Mouse (Mus musculus) heart, postnatal 0 days (tissue): Measurements from ENCODE around the gene Syne4. TPM values are rescaled to one million over a fixed set of nuclear protein-coding genes. Genes with fewer than 3 reads are reported as not detected.

ENCODE experiments used
- ATAC-seq: fragments of 200-750 bp; cut with Nextera tagmentation; 2 replicates; pipeline ENCODE4 v1.8.0; 2017; ENCODE audit warnings: low read depth, moderate number of reproducible peaks, moderate library complexity; ENCODE audit not compliant: insufficient read depth
- DNase-seq: peaks from one replicate; pipeline ENCODE4 v3.0.0-alpha.2; 2016; ENCODE audit warnings: low spot score
- H3K27ac ChIP-seq: fragments of 300-500 bp; sonication (generic); 2 replicates; pipeline ENCODE4 v1.5.1; 2014; ENCODE audit warnings: low read depth, mild to moderate bottlenecking
- H3K27me3 ChIP-seq: fragments of 300-500 bp; sonication (generic); 2 replicates; pipeline ENCODE4 v1.6.1; 2014; ENCODE audit warnings: low read length, mixed read lengths; ENCODE audit not compliant: control insufficient read depth, insufficient read depth
- H3K36me3 ChIP-seq: fragments of 300-500 bp; sonication (generic); replicated peaks from 2 replicates; pipeline ENCODE4 v1.6.1; 2014; ENCODE audit warnings: low read length, mixed read lengths; ENCODE audit not compliant: control insufficient read depth, insufficient read depth
- H3K4me1 ChIP-seq: fragments of 300-500 bp; sonication (generic); 2 replicates; pipeline ENCODE4 v1.6.1; 2014; ENCODE audit warnings: antibody characterized with exemption; ENCODE audit not compliant: control insufficient read depth, insufficient read depth
- H3K4me2 ChIP-seq: fragments of 300-500 bp; sonication (generic); 2 replicates; pipeline ENCODE4 v1.6.1; 2014; ENCODE audit warnings: low read depth, mild to moderate bottlenecking, low read length, moderate library complexity
- H3K4me3 ChIP-seq: fragments of 300-500 bp; sonication (generic); 2 replicates; pipeline ENCODE4 v1.5.1; 2014; ENCODE audit warnings: low read depth, low read length
- H3K9ac ChIP-seq: fragments of 300-500 bp; sonication (generic); replicated peaks from 2 replicates; pipeline ENCODE4 v1.6.1; 2014; ENCODE audit warnings: low read depth, low read length, mixed read lengths
- H3K9me3 ChIP-seq: fragments of 300-500 bp; sonication (generic); replicated peaks from 2 replicates; pipeline ENCODE4 v1.6.1; 2016; ENCODE audit warnings: low read length; ENCODE audit not compliant: control insufficient read depth
- CTCF ChIP-seq: IDR thresholded peaks from 2 replicates; pipeline ENCODE4 v1.5.1; 2016; ENCODE audit warnings: antibody characterized with exemption, control low read depth, low read depth
- EP300 ChIP-seq: IDR thresholded peaks from 2 replicates; pipeline ENCODE4 v1.6.1; 2016; ENCODE audit warnings: antibody characterized with exemption, low read depth
- WGBS: fragments of 180-500 bp; shearing (Covaris S2); extraction: QIAGEN DNeasy Blood & Tissue Kit; methylation state at CpG from one replicate; pipeline ENCODE4 v1.1.7; 2014; 5-methylcytosine and 5-hydroxymethylcytosine counted together
- polyA plus RNA-seq: library from polyadenylated mRNA; unstranded; fragments of >200 nt; fragmentation: Nextera tagmentation; extraction: Ambion mirVana; gene quantifications from 2 replicates; pipeline ENCODE4 v1.2.1, GENCODE M21; 2015
- total RNA-seq: library from RNA; depleted of rRNA; stranded (reverse); fragments of >200 nt; gene quantifications from 2 replicates; pipeline ENCODE4 v1.2.3, GENCODE M21; 2014; ENCODE audit warnings: low replicate concordance

Gene Syne4
- total and polyA plus RNA-seq, 2 experiments from 2014 or later = 0.34 to 1.6 TPM

DNA sequence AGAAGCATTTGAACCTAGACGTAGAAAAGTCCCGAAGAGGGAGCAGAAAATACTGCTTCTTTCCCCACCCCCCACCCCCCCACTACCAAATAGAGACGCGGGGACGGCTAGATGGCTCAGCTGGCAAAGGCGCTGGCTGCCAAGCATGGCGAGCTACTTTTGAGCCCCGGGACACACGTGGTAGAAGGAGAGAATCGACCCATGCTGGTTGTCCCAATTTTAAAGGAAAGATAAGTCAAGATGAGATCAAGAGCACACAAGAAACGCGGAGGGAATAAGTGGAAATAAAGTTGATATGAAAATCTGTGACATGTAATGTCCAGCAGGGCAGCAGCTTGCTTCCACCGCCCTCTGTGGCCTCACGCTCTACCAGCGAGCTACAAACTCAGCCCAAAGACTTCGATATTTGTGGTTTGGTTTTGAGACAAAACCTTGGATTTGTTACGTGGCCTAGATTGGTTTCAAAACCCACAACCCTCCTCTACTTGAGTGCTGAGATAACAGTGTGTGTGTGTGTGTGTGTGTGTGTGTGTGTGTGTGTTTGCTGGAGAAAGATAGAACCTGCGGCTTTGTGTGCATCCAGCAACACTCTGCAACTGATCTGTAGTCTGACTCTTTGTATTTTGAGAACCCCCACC lies 18.1 kb downstream of the Syne4 start:
- Histone ChIP-seq H3K4me2 (peak overlapping the region; percentile 34; the same call in 1 of the 2 replicates), H3K9me3 (no peaks in the 10 kb centered on the region), H3K36me3 (no peaks in the 10 kb centered on the region), H3K27ac (peak overlapping the region; percentile 11; the same call in 1 of the 2 replicates), H3K4me3 (no peak overlapping the region), H3K27me3 (peaks cover 10% of the 10 kb centered on the region), H3K4me1 (peaks cover 26% of the 10 kb centered on the region), H3K9ac (no peak overlapping the region)
- no peak for TF ChIP-seq EP300
- no peak for TF ChIP-seq CTCF
- 51% methylated on average over 18 of the region's 18 CpGs for WGBS
- no peak for DNase-seq
- no peak for ATAC-seq

DNA sequence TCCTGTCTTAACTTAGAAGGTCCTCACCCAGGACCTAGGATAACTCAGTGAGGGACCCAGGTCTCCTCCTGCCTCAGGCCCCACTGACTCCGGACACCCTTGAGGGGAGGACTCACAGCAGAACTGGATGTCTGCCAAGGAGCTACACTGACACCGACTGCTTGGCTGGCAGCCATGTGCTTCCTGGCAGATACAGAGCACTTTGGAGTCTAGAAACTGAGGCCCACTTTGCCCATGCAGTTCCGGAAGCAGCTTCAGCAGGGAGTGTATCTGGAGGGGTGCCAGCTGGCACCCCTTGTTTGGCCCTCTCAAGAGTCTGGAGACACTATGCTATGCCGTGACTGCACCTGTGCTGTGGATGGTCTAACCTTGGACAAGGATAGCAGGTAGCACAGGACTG lies 18.8 kb downstream of the Syne4 start:
- H3K36me3 ChIP-seq = no peaks in the 10 kb centered on the region
- peak; percentile 79 for DNase-seq
- 7% methylated on average over 4 of the region's 4 CpGs for WGBS
- H3K9ac ChIP-seq = no peak overlapping the region
- no peak overlapping the region for H3K4me3 ChIP-seq
- H3K4me1 ChIP-seq = peaks cover 26% of the 10 kb centered on the region
- peaks cover 10% of the 10 kb centered on the region for H3K27me3 ChIP-seq
- H3K27ac ChIP-seq = peak overlapping the region; percentile 16; the same call in 1 of the 2 replicates
- ATAC-seq = peak; percentile 50
- no peak overlapping the region; the same call in 1 of the 2 replicates for H3K4me2 ChIP-seq
- H3K9me3 ChIP-seq = no peaks in the 10 kb centered on the region
- TF ChIP-seq EP300 = no peak
- no peak for TF ChIP-seq CTCF

DNA sequence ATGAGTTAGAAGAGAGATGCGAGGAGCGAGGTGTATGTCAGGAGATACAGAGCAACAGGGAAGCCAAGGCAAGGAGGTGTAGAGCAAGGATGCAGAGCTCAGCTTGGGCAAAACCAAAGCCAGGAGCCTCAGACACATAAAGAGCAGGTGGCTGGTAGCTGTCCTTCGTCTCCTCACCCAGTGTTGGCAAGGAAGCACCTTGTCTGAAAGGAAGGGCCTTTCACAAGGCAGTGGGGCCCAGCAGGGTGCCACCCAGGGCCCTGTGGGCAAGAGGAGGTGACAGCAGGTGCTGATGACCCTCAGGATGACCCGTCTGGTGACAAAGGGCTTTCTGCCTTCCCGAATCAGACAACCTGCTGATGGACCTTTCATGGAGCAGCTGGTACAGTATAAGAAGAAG lies 20.0 kb downstream of the Syne4 start:
- TF ChIP-seq EP300 (no peak), CTCF (no peak)
- WGBS = 73% methylated on average over 5 of the region's 5 CpGs

DNA sequence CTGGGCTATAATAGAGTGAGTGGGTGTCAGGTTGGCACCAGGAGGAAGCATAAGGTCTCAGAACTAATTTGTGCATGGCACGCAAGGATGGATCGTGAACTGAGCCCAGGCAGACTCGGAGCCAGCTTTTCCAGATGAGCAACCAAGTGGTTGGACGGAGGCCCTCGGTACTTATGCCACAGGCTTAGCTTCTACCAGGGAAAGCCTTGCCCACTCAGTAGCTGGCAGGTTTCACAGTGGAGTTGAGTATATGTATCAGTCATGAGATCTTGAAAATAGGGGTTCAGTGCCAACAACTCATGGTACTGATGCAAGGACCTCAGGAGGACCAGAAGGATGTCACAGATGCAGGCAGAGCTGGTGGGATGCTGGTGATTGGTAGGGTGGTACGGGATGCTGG lies 21.1 kb downstream of the Syne4 start:
- 77% methylated on average over 6 of the region's 6 CpGs for WGBS

More for the DNA sequence above, 20.0 kb downstream of the Syne4 start:
- Histone ChIP-seq H3K4me3 (no peak overlapping the region), H3K36me3 (no peaks in the 10 kb centered on the region), H3K27me3 (peaks cover 14% of the 10 kb centered on the region), H3K27ac (no peak overlapping the region), H3K4me2 (no peak overlapping the region), H3K4me1 (peaks cover 26% of the 10 kb centered on the region), H3K9ac (no peak overlapping the region), H3K9me3 (no peaks in the 10 kb centered on the region)
- ATAC-seq = no peak
- DNase-seq = no peak

DNA sequence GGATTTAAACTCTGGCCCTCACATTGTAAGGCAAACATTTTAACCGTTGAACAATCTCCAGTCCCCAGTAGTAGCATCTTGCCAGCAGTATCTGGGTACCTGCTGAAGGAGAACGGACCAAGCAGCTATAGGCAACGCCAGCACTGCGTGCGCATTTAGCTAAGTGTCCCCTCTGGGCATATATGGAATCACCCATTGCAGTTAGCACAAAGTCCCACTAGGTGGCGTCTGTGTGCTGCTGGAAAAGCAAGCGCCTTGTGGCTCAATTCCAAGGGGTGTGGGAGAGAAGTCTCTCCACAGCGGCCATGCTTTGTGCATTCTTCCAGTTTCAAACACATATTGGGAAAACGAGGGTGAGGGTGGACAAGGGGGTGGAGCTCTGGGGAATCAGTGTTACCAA lies 21.8 kb downstream of the Syne4 start:
- no peaks in the 10 kb centered on the region for H3K9me3 ChIP-seq
- H3K4me3 ChIP-seq = no peak overlapping the region
- peaks cover 14% of the 10 kb centered on the region for H3K27me3 ChIP-seq
- no peak; the same call in 1 of the 2 replicates for ATAC-seq
- peaks cover 26% of the 10 kb centered on the region for H3K4me1 ChIP-seq
- H3K27ac ChIP-seq = no peak overlapping the region
- DNase-seq = peak; percentile 78
- no peaks in the 10 kb centered on the region for H3K36me3 ChIP-seq
- H3K4me2 ChIP-seq = 0 out of 2 replicates have a peak overlapping the region, but pooled peaks have one; percentile 12
- H3K9ac ChIP-seq = no peak overlapping the region
- no peak for TF ChIP-seq EP300
- TF ChIP-seq CTCF = peak; percentile 95
- WGBS = 3% methylated on average over 9 of the region's 9 CpGs

More for the DNA sequence above, 21.1 kb downstream of the Syne4 start:
- Histone ChIP-seq H3K4me2 (no peak overlapping the region), H3K9me3 (no peaks in the 10 kb centered on the region), H3K36me3 (no peaks in the 10 kb centered on the region), H3K27me3 (peaks cover 14% of the 10 kb centered on the region), H3K4me1 (peaks cover 26% of the 10 kb centered on the region), H3K4me3 (no peak overlapping the region), H3K27ac (no peak overlapping the region), H3K9ac (no peak overlapping the region)
- DNase-seq = no peak
- ATAC-seq = no peak
- no peak for TF ChIP-seq EP300
- TF ChIP-seq CTCF = no peak
